Mouse (Mus musculus): Measurements from ENCODE around the gene Vmn1r101.
"Not testable (repeated sequence)": the region's sequence is repeated elsewhere in the genome, so short reads cannot be mapped to it uniquely, and the experiment has no call there.

Gene Vmn1r101

GRCm38 (mm10) chr7:20442493-20442892 is at the start of gene Vmn1r101:
Vmn1r101 (minus strand) TSS chr7:20442593.
- not testable (repeated sequence) for H3K4me1 ChIP-seq (replicated peaks; ENCODE audit: low read depth, low read length); H3K9me3 ChIP-seq (ENCODE audit: low read length); H3K27me3 ChIP-seq (ENCODE audit: insufficient read depth, low read length); H3K4me3 ChIP-seq (replicated peaks; ENCODE audit: low read length); H3K36me3 ChIP-seq (ENCODE audit: insufficient read depth, low read length)

- not testable (repeated sequence) for H3K4me1 ChIP-seq (replicated peaks; ENCODE audit: low read depth, low read length); H3K27me3 ChIP-seq (ENCODE audit: insufficient read depth, low read length); H3K4me3 ChIP-seq (replicated peaks; ENCODE audit: low read length); H3K36me3 ChIP-seq (ENCODE audit: insufficient read depth, low read length); H3K9me3 ChIP-seq (ENCODE audit: low read length)
Observed at GRCm38 (mm10) chr7:20474825-20475224, 32.4 kb upstream of the Vmn1r101 start, which contains the start of gene Gm10670. Gm10670 (minus strand) TSS chr7:20474925.

- not testable (repeated sequence) for H3K27me3 ChIP-seq (ENCODE audit: insufficient read depth, low read length); H3K4me1 ChIP-seq (replicated peaks; ENCODE audit: low read depth, low read length); H3K4me3 ChIP-seq (replicated peaks; ENCODE audit: low read length); H3K9me3 ChIP-seq (ENCODE audit: low read length); H3K36me3 ChIP-seq (ENCODE audit: insufficient read depth, low read length)
Observed at GRCm38 (mm10) chr7:20417642-20418041, 24.8 kb downstream of the Vmn1r101 start, which contains the start of gene Vmn1r100. Vmn1r100 (plus strand) TSS chr7:20417942.

Measured in E14TG2a.4 (cell line).